Mouse (Mus musculus) small intestine, adult 10 weeks (tissue): ENCODE measurements around the gene Rfx1. TPM values are rescaled to one million over a fixed set of nuclear protein-coding genes. Genes with fewer than 3 reads are reported as not detected.

ENCODE experiments used
- polyA plus RNA-seq: library from polyadenylated mRNA; stranded (reverse); fragments of 350-450 nt; fragmentation: Illumina TruSeq; extraction: RNeasy Lipid Tissue Mini Kit (QIAGEN cat#74804); gene quantifications from one replicate; pipeline ENCODE4 v1.2.3, GENCODE M21; 2014; ENCODE audit warnings: low replicate concordance

Rfx1 gene
- polyA plus RNA-seq: 0.97 TPM

GRCm38 (mm10) chr8:84066291-84066930, at the start of gene Rfx1:
TSS of gene Rfx1 (plus strand) at chr8:84066834.

GRCm38 (mm10) chr8:84021096-84021495, 45.5 kb upstream of the Rfx1 start, which contains the start of gene Palm3:
TSS of gene Palm3 (plus strand) at chr8:84021471.

GRCm38 (mm10) chr8:84042066-84042947, 24.3 kb upstream of the Rfx1 start, which contains the start of gene Il27ra:
TSS of gene Il27ra (minus strand) at chr8:84042589.

GRCm38 (mm10) chr8:84044900-84045299, 21.7 kb upstream of the Rfx1 start, which contains the start of gene Rln3:
TSS of gene Rln3 (minus strand) at chr8:84045000.

GRCm38 (mm10) chr8:84065037-84065436, 1.6 kb upstream of the Rfx1 start, which contains the start of gene Gm10643:
TSS of gene Gm10643 (minus strand) at chr8:84065137.

GRCm38 (mm10) chr8:84104697-84105609, 38.3 kb downstream of the Rfx1 start, which contains the start of gene Dcaf15:
TSS of gene Dcaf15 (minus strand) at chr8:84104768.

GRCm38 (mm10) chr8:84125656-84126055, 59.0 kb downstream of the Rfx1 start, which contains the start of gene Podnl1:
TSS of gene Podnl1 (plus strand) at chr8:84125989.

Other genes starting within 250 kb of the Rfx1 start
- 0.78 TPM for gene Adgrl1, start 166.7 kb upstream of the Rfx1 start, polyA plus RNA-seq
- not detected for gene Gm10644, start 111.6 kb upstream of the Rfx1 start, polyA plus RNA-seq
- gene Asf1b, start 111.3 kb upstream of the Rfx1 start, polyA plus RNA-seq: 7.2 TPM
- 8.1 TPM for gene Prkaca, start 93.8 kb upstream of the Rfx1 start, polyA plus RNA-seq
- 0.33 TPM for gene Samd1, start 69.2 kb upstream of the Rfx1 start, polyA plus RNA-seq
- gene 1700067K01Rik, start 65.3 kb upstream of the Rfx1 start, polyA plus RNA-seq: not detected
- gene 2210011C24Rik, start 54.7 kb upstream of the Rfx1 start, polyA plus RNA-seq: 2.3 TPM
- 0.22 TPM for gene Palm3, start 45.4 kb upstream of the Rfx1 start, polyA plus RNA-seq
- gene Il27ra, start 24.2 kb upstream of the Rfx1 start, polyA plus RNA-seq: not detected
- not detected for gene Rln3, start 21.8 kb upstream of the Rfx1 start, polyA plus RNA-seq
- 0.89 TPM for gene Gm10643, start 1.7 kb upstream of the Rfx1 start, polyA plus RNA-seq
- 2.0 TPM for gene Dcaf15, start 37.9 kb downstream of the Rfx1 start, polyA plus RNA-seq
- gene Podnl1, start 59.2 kb downstream of the Rfx1 start, polyA plus RNA-seq: 0.63 TPM
- 0.19 TPM for gene Cc2d1a, start 81.1 kb downstream of the Rfx1 start, polyA plus RNA-seq
- gene 4930432K21Rik, start 81.2 kb downstream of the Rfx1 start, polyA plus RNA-seq: not detected
- not detected for gene Nanos3, start 118.4 kb downstream of the Rfx1 start, polyA plus RNA-seq
- not detected for gene Zswim4, start 170.2 kb downstream of the Rfx1 start, polyA plus RNA-seq
- 1.2 TPM for gene D8Ertd738e, start 182.9 kb downstream of the Rfx1 start, polyA plus RNA-seq
- gene Mri1, start 190.5 kb downstream of the Rfx1 start, polyA plus RNA-seq: 2.8 TPM
- gene Ccdc130, start 203.5 kb downstream of the Rfx1 start, polyA plus RNA-seq: 0.74 TPM